Mouse (Mus musculus): Measurements from ENCODE around the gene Cradd. TPM values are rescaled to one million over a fixed set of nuclear protein-coding genes. Genes with fewer than 3 reads are reported as not detected.

Cradd gene
- total and polyA plus RNA-seq, 3 experiments = 1.9 to 9.0 TPM; not detected in 1

DNA sequence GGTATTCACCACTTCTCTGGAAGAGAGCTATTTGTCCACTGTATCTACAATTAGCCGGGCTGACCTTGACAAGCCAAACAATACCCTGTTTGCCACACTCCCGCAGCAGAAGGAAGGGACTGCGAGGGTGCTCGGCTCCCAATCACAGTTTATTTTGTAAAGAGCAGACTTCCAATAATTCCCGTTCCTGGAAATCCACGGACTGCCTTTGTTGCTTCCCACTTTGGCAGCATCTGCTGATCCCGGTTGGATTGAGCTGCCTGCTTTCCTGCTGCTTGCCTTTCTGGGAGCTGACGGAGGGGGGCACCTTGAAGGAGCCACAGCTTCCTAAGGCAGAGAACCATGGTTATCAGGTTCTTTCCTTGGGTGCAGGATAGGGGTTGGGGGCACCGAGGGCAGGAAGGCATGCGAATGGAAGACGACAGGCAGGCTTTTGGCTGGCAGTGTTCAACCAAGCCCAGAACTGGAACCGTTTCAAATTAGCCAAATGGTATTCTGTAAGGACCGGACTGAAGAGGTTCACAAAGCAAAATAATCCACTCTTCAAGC, 69.4 kb downstream of the Cradd start:
- H3K4me3 ChIP-seq (ENCODE audit: control insufficient read depth in 1 of 2, insufficient read depth in 1 of 2, low read depth in 2 of 2, low read length in 2 of 2) = no peak overlapping the region
- no peak overlapping the region for H3K9ac ChIP-seq (ENCODE audit: control insufficient read depth, low read depth, low read length, poor library complexity, severe bottlenecking)
- no peaks in the 10 kb centered on the region for H3K79me2 ChIP-seq (ENCODE audit: control insufficient read depth, insufficient read depth, low read length, poor library complexity)
- no peak for DNase-seq (ENCODE audit: low read depth, low spot score)
- H3K9me3 ChIP-seq (replicated peaks; ENCODE audit: insufficient read depth, low read length) = no peaks in the 10 kb centered on the region
- H3K4me1 ChIP-seq (ENCODE audit: control insufficient read depth in 1 of 2, insufficient read depth in 2 of 2, low read length in 2 of 2) = no peaks in the 10 kb centered on the region
- no peaks in the 10 kb centered on the region for H3K27me3 ChIP-seq (ENCODE audit: control insufficient read depth in 1 of 2, insufficient read depth in 2 of 2, low read length in 2 of 2)
- H3K27ac ChIP-seq (ENCODE audit: control insufficient read depth, low read depth, low read length) = no peak overlapping the region
- no peaks in the 10 kb centered on the region for H3K36me3 ChIP-seq (ENCODE audit: control insufficient read depth in 1 of 2, insufficient read depth in 2 of 2, low read length in 2 of 2)
- TF ChIP-seq POLR2AphosphoS5 (IDR thresholded peaks at IDR 0.05; ENCODE audit: borderline replicate concordance, low read depth, low read length) (no peak), UBTF (IDR thresholded peaks at IDR 0.05; ENCODE audit: borderline replicate concordance, insufficient read depth, low read depth, low read length) (no peak), NRF1 (IDR thresholded peaks at IDR 0.05; ENCODE audit: insufficient read depth, low read depth, low read length, poor library complexity, severe bottlenecking) (no peak), EP300 (IDR thresholded peaks at IDR 0.05; ENCODE audit: low read depth in 1 of 2, low read length in 2 of 2) (no peak), TBP (IDR thresholded peaks at IDR 0.05; ENCODE audit: low read depth, low read length) (no peak), MEF2A (IDR thresholded peaks at IDR 0.05; ENCODE audit: extremely low read depth, insufficient replicate concordance, low read depth, low read length, poor library complexity, severe bottlenecking) (no peak), MYB (IDR thresholded peaks at IDR 0.05; ENCODE audit: low read depth, low read length) (no peak), CHD1 (IDR thresholded peaks at IDR 0.05; ENCODE audit: low read depth, low read length) (no peak), SMC3 (IDR thresholded peaks at IDR 0.05; ENCODE audit: low read depth, low read length) (no peak), RAD21 (IDR thresholded peaks at IDR 0.05; ENCODE audit: low read depth, low read length) (no peak), RCOR1 (IDR thresholded peaks at IDR 0.05; ENCODE audit: low read depth, low read length) (no peak), JUND (IDR thresholded peaks at IDR 0.05; ENCODE audit: low read depth, low read length) (no peak), ETS1 (IDR thresholded peaks at IDR 0.05; ENCODE audit: low read depth, low read length) (no peak), POLR2A (IDR thresholded peaks at IDR 0.05; ENCODE audit: control insufficient read depth in 1 of 2, insufficient read depth in 1 of 2, low read depth in 1 of 2, low read length in 2 of 2, poor library complexity in 1 of 2) (no peak), USF2 (IDR thresholded peaks at IDR 0.05; ENCODE audit: borderline replicate concordance in 1 of 2, insufficient read depth in 1 of 2, low read depth in 1 of 2, low read length in 2 of 2) (no peak), MAX (IDR thresholded peaks at IDR 0.05; ENCODE audit: low read length) (no peak), ZNF384 (IDR thresholded peaks at IDR 0.05; ENCODE audit: low read depth, low read length) (no peak), ZMIZ1 (IDR thresholded peaks at IDR 0.05; ENCODE audit: low read depth, low read length) (no peak), CHD2 (IDR thresholded peaks at IDR 0.05; ENCODE audit: low read length) (no peak), TAL1 (IDR thresholded peaks at IDR 0.05; ENCODE audit: low read length) (no peak)

GRCm38 (mm10) chr10:95254046-95254445, 69.9 kb downstream of the Cradd start:
- no peak overlapping the region for H3K27ac ChIP-seq (ENCODE audit: control insufficient read depth, low read depth, low read length)
- H3K79me2 ChIP-seq (ENCODE audit: control insufficient read depth, insufficient read depth, low read length, poor library complexity) = no peaks in the 10 kb centered on the region
- H3K4me1 ChIP-seq (ENCODE audit: control insufficient read depth in 1 of 2, insufficient read depth in 2 of 2, low read length in 2 of 2) = no peaks in the 10 kb centered on the region
- no peak for TF ChIP-seq MEF2A (IDR thresholded peaks at IDR 0.05; ENCODE audit: extremely low read depth, insufficient replicate concordance, low read depth, low read length, poor library complexity, severe bottlenecking)
- TF ChIP-seq MYB (IDR thresholded peaks at IDR 0.05; ENCODE audit: low read depth, low read length) = no peak
- TF ChIP-seq JUND (IDR thresholded peaks at IDR 0.05; ENCODE audit: low read depth, low read length) = no peak
- TF ChIP-seq ETS1 (IDR thresholded peaks at IDR 0.05; ENCODE audit: low read depth, low read length) = no peak
- TF ChIP-seq ZMIZ1 (IDR thresholded peaks at IDR 0.05; ENCODE audit: low read depth, low read length) = no peak
- TF ChIP-seq USF2 (IDR thresholded peaks at IDR 0.05; ENCODE audit: borderline replicate concordance in 1 of 2, insufficient read depth in 1 of 2, low read depth in 1 of 2, low read length in 2 of 2) = no peak
- no peak for TF ChIP-seq POLR2A (IDR thresholded peaks at IDR 0.05; ENCODE audit: control insufficient read depth in 1 of 2, insufficient read depth in 1 of 2, low read depth in 1 of 2, low read length in 2 of 2, poor library complexity in 1 of 2)
- no peak for TF ChIP-seq ELF1 (IDR thresholded peaks at IDR 0.05; ENCODE audit: low read depth, low read length)
- TF ChIP-seq MAFK (IDR thresholded peaks at IDR 0.05; ENCODE audit: borderline replicate concordance, low read depth, low read length) = no peak
- TF ChIP-seq E2F4 (IDR thresholded peaks at IDR 0.05; ENCODE audit: borderline replicate concordance, low read depth, low read length) = no peak
- TF ChIP-seq BHLHE40 (IDR thresholded peaks at IDR 0.05; ENCODE audit: borderline replicate concordance, low read depth, low read length) = no peak
- TF ChIP-seq ZNF384 (IDR thresholded peaks at IDR 0.05; ENCODE audit: low read depth, low read length) = no peak
- no peak for TF ChIP-seq SIN3A (IDR thresholded peaks at IDR 0.05; ENCODE audit: low read length)
- H3K9ac ChIP-seq (ENCODE audit: control insufficient read depth, low read depth, low read length, poor library complexity, severe bottlenecking) = no peak overlapping the region
- no peak for DNase-seq (ENCODE audit: low read depth, low spot score)
- H3K27me3 ChIP-seq (ENCODE audit: control insufficient read depth in 1 of 2, insufficient read depth in 2 of 2, low read length in 2 of 2) = no peaks in the 10 kb centered on the region
- no peak overlapping the region for H3K4me3 ChIP-seq (ENCODE audit: control insufficient read depth in 1 of 2, insufficient read depth in 1 of 2, low read depth in 2 of 2, low read length in 2 of 2)
- H3K36me3 ChIP-seq (ENCODE audit: control insufficient read depth in 1 of 2, insufficient read depth in 2 of 2, low read length in 2 of 2) = no peaks in the 10 kb centered on the region
- H3K9me3 ChIP-seq (replicated peaks; ENCODE audit: insufficient read depth, low read length) = no peaks in the 10 kb centered on the region
